Mouse (Mus musculus) retina, embryonic 14.5 days (tissue): ENCODE results near the gene Exog.

Experiments used
- DNase-seq: peaks from one replicate; pipeline ENCODE4 v3.0.0-alpha.2; 2015; ENCODE audit warnings: low spot score

The Exog gene

DNA sequence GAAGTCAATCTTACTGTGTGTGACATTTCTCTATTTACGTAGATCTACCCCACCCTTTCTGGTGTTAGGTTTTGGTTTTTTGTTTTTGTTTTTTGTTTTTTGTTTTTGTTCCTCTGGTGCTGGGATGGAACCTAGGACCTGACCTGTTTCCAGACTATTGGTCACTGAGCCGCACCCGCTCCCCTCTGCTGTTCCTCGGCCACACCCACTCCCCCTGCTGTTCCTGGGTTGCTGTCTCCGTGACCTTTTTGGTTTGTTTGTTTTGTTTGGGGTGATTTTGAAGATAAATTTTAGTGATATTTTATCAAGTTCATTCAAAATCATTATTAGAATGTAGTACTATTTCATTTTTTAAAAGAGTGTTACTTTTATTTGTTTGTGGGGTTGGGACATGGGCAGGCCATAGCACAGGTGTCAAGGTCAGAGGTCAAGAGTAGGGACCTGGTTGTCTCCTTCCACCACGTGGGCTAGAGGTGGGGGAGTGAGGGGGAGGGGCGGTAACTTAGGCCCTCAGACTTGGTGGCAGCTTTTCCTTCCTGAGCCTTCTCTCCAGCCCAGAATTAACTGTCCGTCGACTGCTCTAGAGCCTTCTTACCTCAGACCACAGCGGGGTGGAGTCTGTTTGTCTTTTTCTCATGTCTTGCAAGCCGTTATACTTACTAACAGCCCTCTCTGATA lies 60.4 kb downstream of the Exog start:
- DNase-seq = no peak

DNA sequence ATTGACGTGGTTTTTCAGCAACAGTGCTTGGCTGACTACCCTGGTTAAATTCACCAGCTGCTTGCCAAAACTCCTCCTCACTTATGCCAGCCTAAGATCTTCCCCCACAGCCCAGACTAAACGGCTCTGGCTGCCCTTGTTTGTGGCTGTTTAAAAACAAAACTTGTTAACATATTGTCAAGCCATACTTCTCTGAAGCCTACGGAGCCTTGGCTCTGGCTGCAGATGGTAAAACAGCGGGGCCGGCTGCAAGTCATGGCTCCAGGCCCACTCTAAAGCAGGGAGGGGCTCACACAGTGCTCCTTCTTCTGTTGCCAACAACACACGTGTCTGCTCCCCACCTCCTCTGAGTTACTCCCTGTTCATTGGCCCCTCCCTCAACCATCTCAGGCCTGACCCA lies 66.2 kb downstream of the Exog start:
- no peak for DNase-seq

DNA sequence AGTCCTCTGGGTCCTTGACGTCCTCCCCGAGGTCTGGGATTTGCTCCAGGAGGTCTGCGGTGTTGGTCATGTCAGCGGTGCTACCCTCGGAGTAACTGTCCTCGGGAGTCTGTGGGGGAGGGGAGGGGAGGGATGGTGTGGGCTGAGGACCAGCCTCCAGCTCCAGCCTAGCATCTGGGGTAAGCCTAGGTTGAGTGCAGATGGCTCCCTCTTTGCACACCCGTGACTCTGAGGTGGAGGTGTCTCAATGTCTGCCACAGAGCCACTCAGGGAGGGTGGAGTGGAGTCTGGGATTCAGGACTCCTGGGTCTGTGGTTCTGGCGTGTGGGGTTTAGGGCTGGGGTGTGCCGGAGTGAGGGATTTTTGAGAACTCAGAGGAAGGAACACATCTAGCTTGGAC lies 68.2 kb downstream of the Exog start:
- DNase-seq = no peak

DNA sequence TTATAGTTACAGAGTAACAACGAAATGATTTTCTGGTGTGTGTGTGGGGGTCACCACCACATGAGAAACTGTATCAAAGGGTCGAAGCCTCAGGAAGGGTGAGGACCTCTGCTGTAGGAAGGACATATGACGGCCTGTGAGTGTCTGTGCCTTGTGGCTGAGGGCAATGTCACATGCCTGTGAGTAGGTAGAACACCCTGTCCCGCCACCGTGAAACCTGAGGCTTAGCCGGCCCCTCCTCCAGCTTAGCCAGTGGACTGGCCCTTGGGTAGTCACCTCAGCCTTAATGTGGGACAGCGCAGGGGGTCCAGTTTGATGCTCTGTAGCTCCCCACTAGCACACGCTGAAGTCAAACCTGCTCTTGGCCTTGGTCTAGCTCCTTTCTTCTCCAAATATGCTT lies 69.1 kb downstream of the Exog start:
- DNase-seq = no peak

DNA sequence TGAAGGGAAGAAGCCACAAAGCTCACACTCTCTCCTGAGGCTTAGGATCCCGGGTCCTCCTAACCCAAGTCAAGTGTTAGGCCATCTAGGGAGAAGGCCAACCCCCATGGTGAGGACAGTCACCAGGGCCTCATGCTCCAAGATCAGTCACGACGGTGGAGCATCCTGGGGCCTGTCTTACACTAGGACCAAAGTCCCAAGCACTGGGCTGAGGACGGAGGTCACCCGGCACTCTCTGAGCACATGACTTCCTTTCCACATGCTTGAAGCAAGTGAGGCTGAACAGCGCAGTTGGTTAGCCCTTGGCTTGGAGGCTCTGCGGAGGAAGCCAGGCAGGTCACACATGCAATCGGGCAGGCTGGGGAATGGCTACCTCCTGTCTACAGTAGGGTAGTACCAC lies 70.2 kb downstream of the Exog start:
- DNase-seq = no peak
